Mouse (Mus musculus): Measurements from ENCODE around the gene Gpbar1. TPM values are rescaled to one million over a fixed set of nuclear protein-coding genes. Genes with fewer than 3 reads are reported as not detected.
A peak's percentile ranks its signal among the peaks of the same experiment; 100 is the strongest.
"Not testable (repeated sequence)": the region's sequence is repeated elsewhere in the genome, so short reads cannot be mapped to it uniquely, and the experiment has no call there.

The Gpbar1 gene
- total RNA-seq, 1 experiment: 0.45 TPM

DNA sequence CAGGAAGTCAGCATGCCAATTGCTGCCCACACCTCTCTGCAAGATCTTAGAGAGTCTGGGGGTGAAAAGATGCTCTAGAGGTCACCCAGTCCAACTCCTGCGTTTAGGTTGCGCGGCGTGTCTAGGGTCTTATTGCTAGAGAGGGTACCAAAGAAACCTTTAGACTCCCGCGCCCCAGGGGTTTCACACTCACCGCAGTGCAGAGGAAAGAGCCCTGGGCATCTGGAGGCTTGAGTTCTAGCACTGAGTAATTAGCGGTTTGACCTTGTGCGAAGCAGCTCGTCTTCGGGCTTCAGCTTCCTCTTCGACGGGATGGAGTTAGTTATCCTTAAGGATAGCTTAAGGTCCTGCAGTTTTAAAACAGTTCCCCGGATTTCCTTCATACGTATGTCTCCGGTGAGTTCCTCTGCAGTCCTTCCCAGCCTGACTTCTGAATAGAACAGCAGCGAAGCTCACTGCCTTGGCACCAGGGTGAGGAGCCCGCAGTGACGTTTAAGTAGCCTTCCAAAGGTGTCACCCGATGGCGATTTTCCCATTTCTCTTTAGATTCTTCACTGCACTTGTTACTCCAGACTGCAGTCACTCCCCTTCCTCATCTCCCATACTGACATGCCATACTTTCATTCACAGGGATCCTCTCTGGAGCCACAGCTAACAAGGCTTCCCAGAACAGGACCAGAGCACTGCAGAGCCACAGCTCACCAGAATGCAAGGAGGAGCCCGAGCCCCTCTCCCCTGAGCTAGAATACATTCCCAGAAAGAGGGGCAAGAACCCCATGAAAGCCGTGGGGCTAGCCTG lies 7.1 kb downstream of the Gpbar1 start:
- Histone ChIP-seq H3K4me3 (ENCODE audit: insufficient read depth in 1 of 2, low read depth in 1 of 2, low read length in 2 of 2, poor library complexity in 1 of 2, severe bottlenecking in 1 of 2) (peak overlapping the region; percentile 79 to 89), H3K9me3 (ENCODE audit: control insufficient read depth, insufficient read depth, low read depth, low read length) (no peaks in the 10 kb centered on the region), H3K36me3 (ENCODE audit: control insufficient read depth, insufficient read depth, low read length, poor library complexity, severe bottlenecking) (peaks cover 49% of the 10 kb centered on the region), H3K27ac (ENCODE audit: insufficient read depth, low read depth, low read length, poor library complexity, severe bottlenecking) (no peak overlapping the region), H3K9ac (ENCODE audit: insufficient read depth, low read depth, low read length, poor library complexity, severe bottlenecking) (peak overlapping the region; percentile 76), H3K4me1 (ENCODE audit: control insufficient read depth in 2 of 2, insufficient read depth in 2 of 2, low read length in 2 of 2, poor library complexity in 1 of 2) (0 out of 4 replicates have a peak, but pooled peaks cover 0 to 2% of the 10 kb centered on the region in 2 experiments)
- DNase-seq (ENCODE audit: low read depth, low spot score): no peak
- in situ Hi-C loops (cut with MboI; ENCODE audit: low sequenced_read_pairs in 2 of 2, unreplicated experiment in 2 of 2): no loop called here
- TF ChIP-seq MAFK (IDR thresholded peaks at IDR 0.05; ENCODE audit: insufficient read depth, low read depth, low read length) (no peak), CHD2 (IDR thresholded peaks at IDR 0.05; ENCODE audit: low read depth, low read length) (no peak), ZC3H11A (IDR thresholded peaks at IDR 0.05; ENCODE audit: borderline replicate concordance, low read depth, low read length) (no peak), ZNF384 (IDR thresholded peaks at IDR 0.05; ENCODE audit: low read depth, low read length) (no peak), HCFC1 (IDR thresholded peaks at IDR 0.05; ENCODE audit: borderline replicate concordance, insufficient read depth, low read length) (no peak)

DNA sequence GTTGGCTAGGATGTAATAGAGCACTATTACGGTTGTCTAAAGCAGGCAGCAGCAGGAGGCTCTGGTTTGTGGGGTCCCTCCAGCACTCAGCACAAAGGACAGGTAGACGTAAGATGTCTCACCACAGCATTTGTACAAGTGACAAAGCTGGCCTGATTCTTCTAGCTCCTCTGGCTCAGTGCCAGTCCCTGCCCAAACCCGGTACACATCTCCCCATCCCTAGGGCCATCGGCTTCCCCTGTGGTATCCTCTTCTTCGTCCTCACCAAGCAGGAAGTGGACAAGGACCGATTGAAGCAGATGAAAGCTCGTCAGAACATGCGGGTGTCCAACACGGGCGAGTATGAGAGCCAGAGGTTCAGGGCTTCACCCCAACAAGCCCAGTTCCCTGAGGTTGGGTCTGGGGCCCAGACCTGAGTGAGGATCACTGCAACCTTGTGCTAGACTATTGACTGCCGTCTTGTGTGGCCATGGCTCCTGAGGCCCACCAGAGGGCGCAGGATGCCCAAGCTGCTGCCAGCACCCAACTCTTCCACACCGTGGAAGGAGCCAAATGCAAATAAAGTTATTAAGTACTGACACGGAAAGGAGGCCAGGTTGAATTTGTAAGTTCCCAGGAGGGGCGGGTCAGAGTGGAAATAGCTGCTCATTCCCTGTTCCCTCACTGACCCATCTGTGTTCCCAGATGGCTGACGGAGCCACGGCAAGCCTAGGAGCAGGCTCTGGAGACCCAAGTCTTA lies 8.7 kb downstream of the Gpbar1 start:
- in situ Hi-C loops (cut with MboI; ENCODE audit: low sequenced_read_pairs in 2 of 2, unreplicated experiment in 2 of 2); H3K9me3 ChIP-seq (ENCODE audit: control insufficient read depth, insufficient read depth, low read depth, low read length): not testable (repeated sequence)

DNA sequence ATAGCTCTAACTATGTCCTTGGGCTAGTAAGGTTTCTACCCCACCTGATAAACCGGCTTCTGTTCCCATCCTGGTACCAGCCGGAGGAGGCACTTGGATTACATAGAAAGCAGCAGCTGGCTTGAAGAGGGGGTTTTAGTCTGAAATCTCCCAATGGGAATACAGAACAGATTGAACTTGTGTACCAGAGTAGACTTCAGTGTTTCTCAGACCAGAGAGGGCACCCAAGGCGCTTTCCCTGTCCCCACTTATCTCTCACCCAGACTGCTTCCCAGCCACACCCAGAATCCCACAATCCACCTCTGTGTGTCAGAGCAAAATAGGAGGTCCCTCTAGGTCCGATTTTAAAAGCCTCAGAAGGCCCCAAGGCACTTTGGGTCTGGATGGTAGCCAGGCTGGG lies 10.0 kb downstream of the Gpbar1 start:
- H3K9me3 ChIP-seq (ENCODE audit: control insufficient read depth, insufficient read depth, low read depth, low read length): no peaks in the 10 kb centered on the region
- H3K27ac ChIP-seq (ENCODE audit: insufficient read depth, low read depth, low read length, poor library complexity, severe bottlenecking): no peak overlapping the region
- in situ Hi-C loops (cut with MboI; ENCODE audit: low sequenced_read_pairs in 2 of 2, unreplicated experiment in 2 of 2): no loop called here
- no peak for DNase-seq (ENCODE audit: low read depth, low spot score)
- H3K4me1 ChIP-seq (ENCODE audit: control insufficient read depth in 2 of 2, insufficient read depth in 2 of 2, low read length in 2 of 2, poor library complexity in 1 of 2): no peaks in the 10 kb centered on the region
- peaks cover 41% of the 10 kb centered on the region for H3K36me3 ChIP-seq (ENCODE audit: control insufficient read depth, insufficient read depth, low read length, poor library complexity, severe bottlenecking)
- no peak overlapping the region for H3K4me3 ChIP-seq (ENCODE audit: insufficient read depth in 1 of 2, low read depth in 1 of 2, low read length in 2 of 2, poor library complexity in 1 of 2, severe bottlenecking in 1 of 2)
- H3K9ac ChIP-seq (ENCODE audit: insufficient read depth, low read depth, low read length, poor library complexity, severe bottlenecking): no peak overlapping the region
- TF ChIP-seq HCFC1 (IDR thresholded peaks at IDR 0.05; ENCODE audit: borderline replicate concordance, insufficient read depth, low read length) (no peak), MAFK (IDR thresholded peaks at IDR 0.05; ENCODE audit: insufficient read depth, low read depth, low read length) (no peak), CHD2 (IDR thresholded peaks at IDR 0.05; ENCODE audit: low read depth, low read length) (no peak), ZNF384 (IDR thresholded peaks at IDR 0.05; ENCODE audit: low read depth, low read length) (no peak), ZC3H11A (IDR thresholded peaks at IDR 0.05; ENCODE audit: borderline replicate concordance, low read depth, low read length) (no peak)

More for the DNA sequence above, 8.7 kb downstream of the Gpbar1 start:
- H3K9ac ChIP-seq (ENCODE audit: insufficient read depth, low read depth, low read length, poor library complexity, severe bottlenecking); DNase-seq (ENCODE audit: low read depth, low spot score); H3K27ac ChIP-seq (ENCODE audit: insufficient read depth, low read depth, low read length, poor library complexity, severe bottlenecking); H3K4me3 ChIP-seq (ENCODE audit: insufficient read depth in 1 of 2, low read depth in 1 of 2, low read length in 2 of 2, poor library complexity in 1 of 2, severe bottlenecking in 1 of 2); H3K4me1 ChIP-seq (ENCODE audit: control insufficient read depth in 2 of 2, insufficient read depth in 2 of 2, low read length in 2 of 2, poor library complexity in 1 of 2): not testable (repeated sequence)
- peaks cover 44% of the 10 kb centered on the region for H3K36me3 ChIP-seq (ENCODE audit: control insufficient read depth, insufficient read depth, low read length, poor library complexity, severe bottlenecking)

GRCm38 (mm10) chr1:74289248-74289647 lies 10.9 kb downstream of the Gpbar1 start:
- H3K27ac ChIP-seq (ENCODE audit: insufficient read depth, low read depth, low read length, poor library complexity, severe bottlenecking): no peak overlapping the region
- H3K9me3 ChIP-seq (ENCODE audit: control insufficient read depth, insufficient read depth, low read depth, low read length): no peaks in the 10 kb centered on the region
- no peak overlapping the region for H3K4me3 ChIP-seq (ENCODE audit: insufficient read depth in 1 of 2, low read depth in 1 of 2, low read length in 2 of 2, poor library complexity in 1 of 2, severe bottlenecking in 1 of 2)
- in situ Hi-C loops (cut with MboI; ENCODE audit: low sequenced_read_pairs in 2 of 2, unreplicated experiment in 2 of 2): no loop called here
- no peak overlapping the region for H3K9ac ChIP-seq (ENCODE audit: insufficient read depth, low read depth, low read length, poor library complexity, severe bottlenecking)
- TF ChIP-seq MAFK (IDR thresholded peaks at IDR 0.05; ENCODE audit: insufficient read depth, low read depth, low read length): no peak
- peaks cover 45% of the 10 kb centered on the region for H3K36me3 ChIP-seq (ENCODE audit: control insufficient read depth, insufficient read depth, low read length, poor library complexity, severe bottlenecking)
- DNase-seq (ENCODE audit: low read depth, low spot score): no peak
- no peaks in the 10 kb centered on the region for H3K4me1 ChIP-seq (ENCODE audit: control insufficient read depth in 2 of 2, insufficient read depth in 2 of 2, low read length in 2 of 2, poor library complexity in 1 of 2)

All from ES-E14 (cell line).